ENCODE assay signal across 9 mouse cellular contexts in the genomic region with DNA sequence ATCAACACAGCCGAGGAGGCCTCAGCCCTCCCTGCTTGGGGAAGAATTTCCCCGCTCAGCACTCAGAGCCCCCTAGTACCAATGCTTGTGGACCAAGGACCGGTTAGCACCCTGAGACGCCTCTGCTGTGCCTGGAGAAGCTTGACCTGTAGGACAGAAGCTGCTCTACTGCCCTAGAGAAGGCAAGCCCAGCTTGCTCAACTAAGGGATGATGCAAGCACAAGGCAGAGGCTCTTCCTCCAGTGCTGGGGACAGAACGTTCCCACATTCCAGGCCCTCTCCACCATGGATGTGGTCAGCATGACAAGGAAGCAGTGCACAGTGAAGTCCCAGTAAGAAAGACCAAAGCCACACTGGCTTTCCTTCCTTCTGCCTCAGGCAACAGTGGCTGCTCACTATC.
DNase-seq lines count a peak whose midpoint lies in the region; ATAC-seq lines count a peak whose summit lies in the region.
"Had no signal": no experiment of that assay in that cellular context is flagged by ENCODE, and none has a peak within 500 bp of the region (broad histone marks: within the 10 kb centered on the region; RNA-seq: fewer than 3 reads in every experiment).

No protein-coding gene starts in this region.

- H3K4me3 ChIP-seq in liver, embryonic 15.5 days (replicated peaks), result no peak overlapping the region

- H3K27ac ChIP-seq in liver, embryonic 15.5 days (replicated peaks), result peak overlapping the region; percentile 62

- peak; percentile 96 for DNase-seq in heart, adult 11 months
- no peak for DNase-seq in heart, postnatal 4 days
- peak; percentile 60 to 76 for DNase-seq in heart, adult 18-20 months
- DNase-seq in skeletal muscle tissue, adult 2 months (ENCODE audit: low read depth, low spot score), result peak; percentile 40
- no peak for DNase-seq in layer of hippocampus, adult 9-11 months
- no peak for DNase-seq in layer of hippocampus, adult 9-10 months (ENCODE audit: low spot score)
- no peak for DNase-seq in frontal cortex, postnatal 10 days (ENCODE audit: low spot score in 2 of 2)
- DNase-seq: kidney, postnatal 14 days had no signal

- 56% methylated on average over 5 of the region's 5 CpGs for WGBS in liver, embryonic 15.5 days (ENCODE audit: insufficient replicate concordance)

- H3K4me2 ChIP-seq in liver, embryonic 15.5 days, result no peak overlapping the region

- peak; percentile 18; the same call in 1 of the 2 replicates for ATAC-seq in liver, embryonic 15.5 days (ENCODE audit: insufficient read depth)

- H3K9me3 ChIP-seq in liver, embryonic 15.5 days (replicated peaks), result no peaks in the 10 kb centered on the region

- no peak overlapping the region for H3K9ac ChIP-seq in liver, embryonic 15.5 days

- no peaks in the 10 kb centered on the region for H3K36me3 ChIP-seq in liver, embryonic 15.5 days (replicated peaks)

- peaks cover 28% of the 10 kb centered on the region for H3K4me1 ChIP-seq in liver, embryonic 15.5 days (replicated peaks)

- no peaks in the 10 kb centered on the region for H3K27me3 ChIP-seq in liver, embryonic 15.5 days

Comparison
In these comparisons a context has a peak if more than half of its experiments do, and no peak if none do; other contexts are left out.
1. DNase-seq: peak in heart, adult 11 months (single experiment), heart, adult 18-20 months (2 of 2) and skeletal muscle tissue, adult 2 months (single experiment); none in heart, postnatal 4 days (single experiment), layer of hippocampus, adult 9-11 months (single experiment), layer of hippocampus, adult 9-10 months (single experiment) and frontal cortex, postnatal 10 days (0 of 2).